Mouse (Mus musculus) lung, postnatal 0 days (tissue): Measurements from ENCODE around the gene Vmn2r89.

Experiments used
- CTCF ChIP-seq: IDR thresholded peaks from 2 replicates; pipeline ENCODE4 v1.5.1; 2016; ENCODE audit warnings: antibody characterized with exemption, mild to moderate bottlenecking
- EP300 ChIP-seq: IDR thresholded peaks from 2 replicates; pipeline ENCODE4 v1.6.1; 2016; ENCODE audit warnings: antibody characterized with exemption, mild to moderate bottlenecking, control low read depth

GRCm38 (mm10) chr14:51499707-51500275, 48.1 kb downstream of the Vmn2r89 start:
- TF ChIP-seq CTCF (no peak), EP300 (no peak)
